Mouse (Mus musculus): ENCODE data around the gene Dtnb. TPM values are rescaled to one million over a fixed set of nuclear protein-coding genes. Genes with fewer than 3 reads are reported as not detected.

Gene Dtnb
- polyA plus RNA-seq, 1 experiment from 2014 or later, result 40.7 TPM

DNA sequence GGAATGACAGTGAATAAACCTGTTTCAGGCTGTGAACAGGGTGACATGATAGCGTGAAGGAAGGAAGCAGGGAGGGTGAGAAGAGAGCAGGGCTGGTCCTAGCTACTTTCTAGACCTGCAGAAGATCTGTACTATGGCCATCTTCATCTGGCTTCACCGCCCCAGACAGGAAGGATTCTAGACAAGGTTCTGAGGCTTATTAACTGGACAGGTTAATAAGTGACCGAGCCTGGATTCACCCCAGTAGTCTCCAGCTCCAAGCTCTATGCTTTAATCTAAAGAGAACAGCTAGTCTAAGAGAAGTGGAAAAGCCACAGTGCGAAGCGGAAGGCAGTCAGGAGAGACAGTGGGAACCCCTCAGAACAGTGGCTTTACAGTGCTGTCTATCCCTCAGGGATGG lies 205.5 kb downstream of the Dtnb start:
- 63% methylated on average over 5 of the region's 5 CpGs for WGBS
- Histone ChIP-seq H3K4me2 (replicated peaks; ENCODE audit: low read depth, low read length) (no peak overlapping the region), H3K9ac (replicated peaks; ENCODE audit: low read length) (no peak overlapping the region), H3K4me1 (ENCODE audit: insufficient read depth, low read length) (peaks cover 57% of the 10 kb centered on the region), H3K9me3 (ENCODE audit: low read length) (no peaks in the 10 kb centered on the region), H3K36me3 (ENCODE audit: insufficient read depth, low read length) (peaks cover 10% of the 10 kb centered on the region; the same call in 1 of the 2 replicates), H3K4me3 (ENCODE audit: low read length) (no peak overlapping the region), H3K27ac (ENCODE audit: low read length) (peak overlapping the region; percentile 66), H3K27me3 (ENCODE audit: insufficient read depth, low read length) (no peaks in the 10 kb centered on the region)
- peak; percentile 37 for ATAC-seq (ENCODE audit: low FRiP score, low TSS enrichment)

- ATAC-seq (ENCODE audit: low FRiP score, low TSS enrichment), result no peak
- peaks cover 8% of the 10 kb centered on the region; the same call in 1 of the 2 replicates for H3K36me3 ChIP-seq (ENCODE audit: insufficient read depth, low read length)
- H3K4me1 ChIP-seq (ENCODE audit: insufficient read depth, low read length), result peaks cover 57% of the 10 kb centered on the region
- H3K27ac ChIP-seq (ENCODE audit: low read length), result peak overlapping the region; percentile 66
- WGBS, result 71% methylated on average over 6 of the region's 6 CpGs
- H3K9ac ChIP-seq (replicated peaks; ENCODE audit: low read length), result 0 out of 2 replicates have a peak overlapping the region, but pooled peaks have one; percentile 14
- H3K4me2 ChIP-seq (replicated peaks; ENCODE audit: low read depth, low read length), result no peak overlapping the region
- H3K4me3 ChIP-seq (ENCODE audit: low read length), result no peak overlapping the region
- H3K27me3 ChIP-seq (ENCODE audit: insufficient read depth, low read length), result no peaks in the 10 kb centered on the region
- H3K9me3 ChIP-seq (ENCODE audit: low read length), result no peaks in the 10 kb centered on the region
Measured at GRCm38 (mm10) chr12:3778286-3778685, 206.1 kb downstream of the Dtnb start.

GRCm38 (mm10) chr12:3779639-3780038 lies 207.5 kb downstream of the Dtnb start:
- no peaks in the 10 kb centered on the region for H3K27me3 ChIP-seq (ENCODE audit: insufficient read depth, low read length)
- no peak overlapping the region for H3K4me2 ChIP-seq (replicated peaks; ENCODE audit: low read depth, low read length)
- H3K4me3 ChIP-seq (ENCODE audit: low read length), result no peak overlapping the region
- H3K4me1 ChIP-seq (ENCODE audit: insufficient read depth, low read length), result peaks cover 71% of the 10 kb centered on the region
- ATAC-seq (ENCODE audit: low FRiP score, low TSS enrichment), result no peak
- peaks cover 6% of the 10 kb centered on the region; the same call in 1 of the 2 replicates for H3K36me3 ChIP-seq (ENCODE audit: insufficient read depth, low read length)
- no peak overlapping the region for H3K9ac ChIP-seq (replicated peaks; ENCODE audit: low read length)
- no peaks in the 10 kb centered on the region for H3K9me3 ChIP-seq (ENCODE audit: low read length)
- no peak overlapping the region for H3K27ac ChIP-seq (ENCODE audit: low read length)
- 70% methylated on average over 2 of the region's 2 CpGs for WGBS

GRCm38 (mm10) chr12:3780405-3780891 lies 208.3 kb downstream of the Dtnb start:
- H3K27me3 ChIP-seq (ENCODE audit: insufficient read depth, low read length), result no peaks in the 10 kb centered on the region
- peaks cover 6% of the 10 kb centered on the region; the same call in 1 of the 2 replicates for H3K36me3 ChIP-seq (ENCODE audit: insufficient read depth, low read length)
- H3K27ac ChIP-seq (ENCODE audit: low read length), result peak overlapping the region; percentile 97
- ATAC-seq (ENCODE audit: low FRiP score, low TSS enrichment), result peak; percentile 55
- peaks cover 73% of the 10 kb centered on the region for H3K4me1 ChIP-seq (ENCODE audit: insufficient read depth, low read length)
- H3K4me2 ChIP-seq (replicated peaks; ENCODE audit: low read depth, low read length), result no peak overlapping the region
- no peak overlapping the region for H3K4me3 ChIP-seq (ENCODE audit: low read length)
- H3K9me3 ChIP-seq (ENCODE audit: low read length), result no peaks in the 10 kb centered on the region
- 5% methylated on average over 8 of the region's 8 CpGs for WGBS
- H3K9ac ChIP-seq (replicated peaks; ENCODE audit: low read length), result peak overlapping the region; percentile 43

GRCm38 (mm10) chr12:3780931-3781471 lies 208.8 kb downstream of the Dtnb start:
- Histone ChIP-seq H3K36me3 (ENCODE audit: insufficient read depth, low read length) (peaks cover 4% of the 10 kb centered on the region; the same call in 1 of the 2 replicates), H3K9me3 (ENCODE audit: low read length) (no peaks in the 10 kb centered on the region), H3K27ac (ENCODE audit: low read length) (peak overlapping the region; percentile 97), H3K4me3 (ENCODE audit: low read length) (no peak overlapping the region), H3K27me3 (ENCODE audit: insufficient read depth, low read length) (no peaks in the 10 kb centered on the region), H3K4me2 (replicated peaks; ENCODE audit: low read depth, low read length) (0 out of 2 replicates have a peak overlapping the region, but pooled peaks have one; percentile 7), H3K4me1 (ENCODE audit: insufficient read depth, low read length) (peaks cover 78% of the 10 kb centered on the region), H3K9ac (replicated peaks; ENCODE audit: low read length) (peak overlapping the region; percentile 43)
- ATAC-seq (ENCODE audit: low FRiP score, low TSS enrichment), result peak; percentile 62
- 21% methylated on average over 7 of the region's 7 CpGs for WGBS

DNA sequence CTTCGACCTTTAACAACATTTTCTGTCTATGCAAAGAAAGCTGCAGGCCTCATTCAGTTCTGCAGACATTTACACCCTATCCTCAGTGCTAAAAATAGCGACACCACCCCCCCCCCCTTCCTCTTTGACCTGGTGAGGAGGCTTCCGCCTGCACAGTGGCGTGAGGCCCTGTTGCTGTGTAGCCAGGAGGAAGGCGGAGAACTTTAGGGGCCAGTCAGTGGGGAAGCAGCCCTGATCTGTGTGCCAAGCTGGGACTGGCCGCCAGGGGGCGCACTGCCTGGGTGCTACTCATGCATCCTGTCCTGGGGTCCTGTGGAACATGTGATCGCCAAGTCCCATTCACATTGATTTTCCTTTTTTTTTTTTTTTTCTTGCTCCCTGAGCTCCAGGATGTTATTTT lies 209.3 kb downstream of the Dtnb start:
- H3K4me3 ChIP-seq (ENCODE audit: low read length), result no peak overlapping the region
- H3K27me3 ChIP-seq (ENCODE audit: insufficient read depth, low read length), result no peaks in the 10 kb centered on the region
- H3K9ac ChIP-seq (replicated peaks; ENCODE audit: low read length), result peak overlapping the region; percentile 43; the same call in 1 of the 2 replicates
- peak overlapping the region; percentile 97 for H3K27ac ChIP-seq (ENCODE audit: low read length)
- peaks cover 79% of the 10 kb centered on the region for H3K4me1 ChIP-seq (ENCODE audit: insufficient read depth, low read length)
- H3K9me3 ChIP-seq (ENCODE audit: low read length), result no peaks in the 10 kb centered on the region
- H3K4me2 ChIP-seq (replicated peaks; ENCODE audit: low read depth, low read length), result 0 out of 2 replicates have a peak overlapping the region, but pooled peaks have one; percentile 7
- WGBS, result 7% methylated on average over 8 of the region's 8 CpGs
- H3K36me3 ChIP-seq (ENCODE audit: insufficient read depth, low read length), result no peaks in the 10 kb centered on the region
- peak; percentile 89 for ATAC-seq (ENCODE audit: low FRiP score, low TSS enrichment)

- Histone ChIP-seq H3K9me3 (ENCODE audit: low read length) (no peaks in the 10 kb centered on the region), H3K27me3 (ENCODE audit: insufficient read depth, low read length) (no peaks in the 10 kb centered on the region), H3K36me3 (ENCODE audit: insufficient read depth, low read length) (no peaks in the 10 kb centered on the region), H3K4me3 (ENCODE audit: low read length) (no peak overlapping the region), H3K4me1 (ENCODE audit: insufficient read depth, low read length) (peaks cover 80% of the 10 kb centered on the region), H3K9ac (replicated peaks; ENCODE audit: low read length) (no peak overlapping the region; the same call in 1 of the 2 replicates), H3K27ac (ENCODE audit: low read length) (peak overlapping the region; percentile 31), H3K4me2 (replicated peaks; ENCODE audit: low read depth, low read length) (no peak overlapping the region)
- 48% methylated on average over 3 of the region's 3 CpGs for WGBS
- ATAC-seq (ENCODE audit: low FRiP score, low TSS enrichment), result no peak
Measured at GRCm38 (mm10) chr12:3783196-3783825, 211.1 kb downstream of the Dtnb start.

- Histone ChIP-seq H3K4me3 (ENCODE audit: low read length) (no peak overlapping the region), H3K27ac (ENCODE audit: low read length) (peak overlapping the region; percentile 61), H3K27me3 (ENCODE audit: insufficient read depth, low read length) (no peaks in the 10 kb centered on the region), H3K9ac (replicated peaks; ENCODE audit: low read length) (no peak overlapping the region), H3K4me2 (replicated peaks; ENCODE audit: low read depth, low read length) (no peak overlapping the region), H3K4me1 (ENCODE audit: insufficient read depth, low read length) (peaks cover 78% of the 10 kb centered on the region), H3K9me3 (ENCODE audit: low read length) (no peaks in the 10 kb centered on the region), H3K36me3 (ENCODE audit: insufficient read depth, low read length) (no peaks in the 10 kb centered on the region)
- ATAC-seq (ENCODE audit: low FRiP score, low TSS enrichment), result no peak
- WGBS, result 81% methylated on average over 2 of the region's 2 CpGs
Measured at GRCm38 (mm10) chr12:3784258-3784657, 212.1 kb downstream of the Dtnb start.

DNA sequence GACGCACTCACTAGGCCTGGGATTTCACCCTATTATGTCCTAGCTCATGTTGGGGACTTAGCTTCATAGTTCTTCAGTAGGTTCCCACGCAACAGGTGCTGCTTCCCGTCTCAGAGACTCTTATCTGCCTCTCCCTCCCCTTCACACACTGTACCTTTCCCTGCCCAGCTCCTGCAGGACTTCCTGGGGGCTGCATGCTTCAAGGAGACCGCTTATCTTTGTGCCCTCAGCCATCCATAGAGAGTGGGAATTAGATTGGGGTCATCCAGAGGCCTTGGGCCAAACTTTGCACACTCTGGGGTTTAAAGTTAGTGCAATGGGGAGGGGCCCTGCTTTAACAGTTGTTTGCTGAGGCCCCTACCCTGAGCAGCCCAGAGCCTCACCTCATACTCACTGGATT lies 212.5 kb downstream of the Dtnb start:
- H3K36me3 ChIP-seq (ENCODE audit: insufficient read depth, low read length), result no peaks in the 10 kb centered on the region
- H3K9me3 ChIP-seq (ENCODE audit: low read length), result no peaks in the 10 kb centered on the region
- peaks cover 78% of the 10 kb centered on the region for H3K4me1 ChIP-seq (ENCODE audit: insufficient read depth, low read length)
- H3K4me2 ChIP-seq (replicated peaks; ENCODE audit: low read depth, low read length), result no peak overlapping the region
- peak; percentile 11; the same call in 1 of the 2 replicates for ATAC-seq (ENCODE audit: low FRiP score, low TSS enrichment)
- WGBS, result 64% methylated on average over 4 of the region's 4 CpGs
- H3K27ac ChIP-seq (ENCODE audit: low read length), result peak overlapping the region; percentile 61
- H3K9ac ChIP-seq (replicated peaks; ENCODE audit: low read length), result no peak overlapping the region
- no peak overlapping the region for H3K4me3 ChIP-seq (ENCODE audit: low read length)
- no peaks in the 10 kb centered on the region for H3K27me3 ChIP-seq (ENCODE audit: insufficient read depth, low read length)

DNA sequence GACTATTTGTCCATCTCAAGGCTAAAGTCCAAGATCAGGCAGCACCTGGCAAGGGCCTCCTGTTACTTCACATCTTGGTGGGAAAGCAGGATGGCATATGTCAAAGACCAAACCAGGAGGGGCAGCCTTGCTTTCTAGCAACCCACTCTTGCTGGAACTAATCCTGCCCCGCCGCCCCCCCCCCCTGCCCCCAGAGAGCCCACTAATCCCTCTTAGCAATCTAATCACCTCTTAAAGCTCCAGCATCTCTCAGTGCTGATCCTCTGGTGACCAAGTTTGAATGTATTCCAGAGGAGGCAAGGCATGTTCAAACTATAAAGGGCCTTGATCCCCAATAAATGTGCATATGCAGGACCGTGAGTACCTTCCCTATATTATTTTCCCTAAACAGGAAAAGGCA lies 214.9 kb downstream of the Dtnb start:
- Histone ChIP-seq H3K36me3 (ENCODE audit: insufficient read depth, low read length) (no peaks in the 10 kb centered on the region), H3K27me3 (ENCODE audit: insufficient read depth, low read length) (no peaks in the 10 kb centered on the region), H3K9ac (replicated peaks; ENCODE audit: low read length) (no peak overlapping the region), H3K27ac (ENCODE audit: low read length) (no peak overlapping the region; the same call in 1 of the 2 replicates), H3K9me3 (ENCODE audit: low read length) (no peaks in the 10 kb centered on the region), H3K4me1 (ENCODE audit: insufficient read depth, low read length) (peaks cover 62% of the 10 kb centered on the region), H3K4me3 (ENCODE audit: low read length) (no peak overlapping the region), H3K4me2 (replicated peaks; ENCODE audit: low read depth, low read length) (no peak overlapping the region)
- 65% methylated on average over 3 of the region's 3 CpGs for WGBS
- ATAC-seq (ENCODE audit: low FRiP score, low TSS enrichment), result no peak
